Mouse (Mus musculus): ENCODE measurements at regions not wholly inside any gene's neighbourhood (a gene's known extent, or its start where the extent isn't known, plus 50 kb on each side); places are given as distances from the start of the nearest gene placed in this dataset.

DNA sequence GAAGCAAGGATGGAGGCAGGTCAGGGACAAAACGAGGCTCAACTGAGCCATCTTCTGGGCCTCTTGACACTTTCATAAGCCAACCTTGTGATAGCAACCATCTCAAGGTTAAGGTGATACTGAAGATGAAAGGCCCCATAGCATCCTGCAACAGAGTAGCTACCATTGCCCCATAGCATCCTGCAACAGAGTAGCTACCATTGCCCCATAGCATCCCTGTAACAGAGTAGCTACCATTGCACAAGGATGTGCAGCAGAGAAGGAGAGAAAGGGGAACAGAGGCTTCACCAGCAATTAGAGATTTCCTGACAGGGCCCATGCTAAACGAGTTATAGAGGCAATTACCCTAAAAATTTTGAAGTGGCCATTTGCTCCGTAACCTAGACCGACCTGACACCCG lies 163.2 kb downstream of the Lmo4 start:
- 55% methylated on average over 5 of the region's 5 CpGs for WGBS
- no peak overlapping the region for H3K27ac ChIP-seq (ENCODE audit: insufficient read depth, low read depth, low read length)
- no peaks in the 10 kb centered on the region for H3K27me3 ChIP-seq (replicated peaks; ENCODE audit: control insufficient read depth, insufficient read depth, low read length)
- DNase-seq: no peak
- no peaks in the 10 kb centered on the region for H3K36me3 ChIP-seq (ENCODE audit: control insufficient read depth, insufficient read depth, low read length)
- no peak overlapping the region for H3K4me3 ChIP-seq (ENCODE audit: insufficient read depth, low read depth, low read length)
- no peaks in the 10 kb centered on the region for H3K4me1 ChIP-seq (ENCODE audit: control insufficient read depth, insufficient read depth, low read length)
- TF ChIP-seq CTCF (conservative IDR thresholded peaks at IDR 0.05; ENCODE audit: insufficient read depth, insufficient read length, low read depth, low read length) (no peak), POLR2A (IDR thresholded peaks at IDR 0.05; ENCODE audit: low read depth, low read length) (no peak)

DNA sequence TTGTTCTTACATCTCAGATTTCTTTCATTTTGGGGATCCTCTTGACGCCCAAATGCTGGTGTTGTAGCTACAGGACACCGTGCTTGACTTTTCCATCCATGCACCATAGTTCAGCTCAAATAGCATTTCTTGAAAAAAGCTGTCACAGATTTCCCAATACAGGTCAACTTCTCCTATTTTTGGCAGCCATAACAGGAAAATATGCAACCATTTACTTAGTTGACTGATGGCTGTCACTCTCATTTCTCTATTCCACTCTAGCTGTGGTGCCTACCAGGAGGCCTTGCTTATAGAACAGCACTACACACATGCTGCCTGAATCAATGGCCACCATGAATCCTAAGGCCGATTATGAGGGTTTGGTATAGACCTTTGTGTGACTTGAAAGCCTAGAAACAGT lies 165.5 kb downstream of the Lmo4 start:
- Histone ChIP-seq H3K4me1 (ENCODE audit: control insufficient read depth, insufficient read depth, low read length) (no peaks in the 10 kb centered on the region), H3K27me3 (replicated peaks; ENCODE audit: control insufficient read depth, insufficient read depth, low read length) (no peaks in the 10 kb centered on the region), H3K27ac (ENCODE audit: insufficient read depth, low read depth, low read length) (no peak overlapping the region), H3K4me3 (ENCODE audit: insufficient read depth, low read depth, low read length) (no peak overlapping the region), H3K36me3 (ENCODE audit: control insufficient read depth, insufficient read depth, low read length) (no peaks in the 10 kb centered on the region)
- no peak for TF ChIP-seq POLR2A (IDR thresholded peaks at IDR 0.05; ENCODE audit: low read depth, low read length)
- no peak for TF ChIP-seq CTCF (conservative IDR thresholded peaks at IDR 0.05; ENCODE audit: insufficient read depth, insufficient read length, low read depth, low read length)
- 92% methylated on average over 3 of the region's 3 CpGs for WGBS
- DNase-seq: no peak

DNA sequence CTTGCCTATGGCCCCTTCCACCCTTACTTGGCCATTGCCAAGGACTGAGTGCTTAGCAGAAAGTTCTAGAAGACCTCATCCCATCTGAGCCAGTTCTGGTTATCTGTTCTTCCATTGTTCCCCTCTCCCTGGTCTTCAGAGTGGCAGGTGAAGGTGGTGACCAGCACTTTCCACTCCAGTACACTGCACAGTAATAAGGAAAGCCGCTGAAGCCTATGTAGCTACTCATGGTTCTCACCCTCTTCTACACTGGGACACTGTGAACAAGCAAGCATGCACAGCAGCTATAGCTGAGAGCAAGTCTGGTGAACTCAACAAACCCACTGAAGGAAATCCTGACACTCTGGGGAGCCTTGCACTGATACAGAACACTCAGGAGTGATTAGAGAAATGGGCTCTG lies 175.4 kb downstream of the Lmo4 start:
- no peaks in the 10 kb centered on the region for H3K36me3 ChIP-seq (ENCODE audit: control insufficient read depth, insufficient read depth, low read length)
- H3K27me3 ChIP-seq (replicated peaks; ENCODE audit: control insufficient read depth, insufficient read depth, low read length): no peaks in the 10 kb centered on the region
- TF ChIP-seq CTCF (conservative IDR thresholded peaks at IDR 0.05; ENCODE audit: insufficient read depth, insufficient read length, low read depth, low read length): no peak
- no peak for TF ChIP-seq POLR2A (IDR thresholded peaks at IDR 0.05; ENCODE audit: low read depth, low read length)
- no peak for DNase-seq
- H3K4me3 ChIP-seq (ENCODE audit: insufficient read depth, low read depth, low read length): no peak overlapping the region
- no peaks in the 10 kb centered on the region for H3K4me1 ChIP-seq (ENCODE audit: control insufficient read depth, insufficient read depth, low read length)
- H3K27ac ChIP-seq (ENCODE audit: insufficient read depth, low read depth, low read length): no peak overlapping the region
- WGBS: 97% methylated on average over 1 of the region's 1 CpGs

GRCm38 (mm10) chr3:144029121-144029520 lies 175.9 kb downstream of the Lmo4 start:
- DNase-seq: no peak
- Histone ChIP-seq H3K27ac (ENCODE audit: insufficient read depth, low read depth, low read length) (no peak overlapping the region), H3K4me1 (ENCODE audit: control insufficient read depth, insufficient read depth, low read length) (no peaks in the 10 kb centered on the region), H3K36me3 (ENCODE audit: control insufficient read depth, insufficient read depth, low read length) (no peaks in the 10 kb centered on the region), H3K4me3 (ENCODE audit: insufficient read depth, low read depth, low read length) (no peak overlapping the region), H3K27me3 (replicated peaks; ENCODE audit: control insufficient read depth, insufficient read depth, low read length) (no peaks in the 10 kb centered on the region)
- WGBS: 82% methylated on average over 3 of the region's 3 CpGs
- TF ChIP-seq CTCF (conservative IDR thresholded peaks at IDR 0.05; ENCODE audit: insufficient read depth, insufficient read length, low read depth, low read length) (no peak), POLR2A (IDR thresholded peaks at IDR 0.05; ENCODE audit: low read depth, low read length) (no peak)

- Histone ChIP-seq H3K36me3 (ENCODE audit: control insufficient read depth, insufficient read depth, low read length) (no peaks in the 10 kb centered on the region), H3K27me3 (replicated peaks; ENCODE audit: control insufficient read depth, insufficient read depth, low read length) (no peaks in the 10 kb centered on the region), H3K27ac (ENCODE audit: insufficient read depth, low read depth, low read length) (no peak overlapping the region), H3K4me1 (ENCODE audit: control insufficient read depth, insufficient read depth, low read length) (no peaks in the 10 kb centered on the region), H3K4me3 (ENCODE audit: insufficient read depth, low read depth, low read length) (no peak overlapping the region)
- DNase-seq: no peak
- 89% methylated on average over 6 of the region's 6 CpGs for WGBS
- no peak for TF ChIP-seq POLR2A (IDR thresholded peaks at IDR 0.05; ENCODE audit: low read depth, low read length)
- TF ChIP-seq CTCF (conservative IDR thresholded peaks at IDR 0.05; ENCODE audit: insufficient read depth, insufficient read length, low read depth, low read length): no peak
Observed at GRCm38 (mm10) chr3:144027134-144027980, 177.7 kb downstream of the Lmo4 start.

GRCm38 (mm10) chr3:144025451-144026125 lies 179.4 kb downstream of the Lmo4 start:
- TF ChIP-seq CTCF (conservative IDR thresholded peaks at IDR 0.05; ENCODE audit: insufficient read depth, insufficient read length, low read depth, low read length) (no peak), POLR2A (IDR thresholded peaks at IDR 0.05; ENCODE audit: low read depth, low read length) (no peak)
- H3K4me1 ChIP-seq (ENCODE audit: control insufficient read depth, insufficient read depth, low read length): no peaks in the 10 kb centered on the region
- H3K27ac ChIP-seq (ENCODE audit: insufficient read depth, low read depth, low read length): no peak overlapping the region
- no peak for DNase-seq
- no peaks in the 10 kb centered on the region for H3K27me3 ChIP-seq (replicated peaks; ENCODE audit: control insufficient read depth, insufficient read depth, low read length)
- no peak overlapping the region for H3K4me3 ChIP-seq (ENCODE audit: insufficient read depth, low read depth, low read length)
- WGBS: 68% methylated on average over 14 of the region's 14 CpGs
- no peaks in the 10 kb centered on the region for H3K36me3 ChIP-seq (ENCODE audit: control insufficient read depth, insufficient read depth, low read length)

- H3K27me3 ChIP-seq (replicated peaks; ENCODE audit: control insufficient read depth, insufficient read depth, low read length): no peaks in the 10 kb centered on the region
- no peak for DNase-seq
- H3K36me3 ChIP-seq (ENCODE audit: control insufficient read depth, insufficient read depth, low read length): no peaks in the 10 kb centered on the region
- no peaks in the 10 kb centered on the region for H3K4me1 ChIP-seq (ENCODE audit: control insufficient read depth, insufficient read depth, low read length)
- H3K27ac ChIP-seq (ENCODE audit: insufficient read depth, low read depth, low read length): no peak overlapping the region
- no peak overlapping the region for H3K4me3 ChIP-seq (ENCODE audit: insufficient read depth, low read depth, low read length)
- 81% methylated on average over 5 of the region's 5 CpGs for WGBS
- no peak for TF ChIP-seq POLR2A (IDR thresholded peaks at IDR 0.05; ENCODE audit: low read depth, low read length)
- no peak for TF ChIP-seq CTCF (conservative IDR thresholded peaks at IDR 0.05; ENCODE audit: insufficient read depth, insufficient read length, low read depth, low read length)
Observed at GRCm38 (mm10) chr3:144024216-144024615, 180.8 kb downstream of the Lmo4 start.

Measured in kidney, adult 2 months (tissue).